Mouse (Mus musculus) small intestine, adult 2 months (tissue): ENCODE data around the gene Ethe1.

Experiments used
- CTCF ChIP-seq: fragments of 200-500 bp; IDR thresholded peaks from 2 replicates; pipeline ENCODE4 v1.5.1; 2012; ENCODE audit warnings: low read depth, mild to moderate bottlenecking, control low read depth, inconsistent platforms, low read length, moderate library complexity, mixed read lengths; ENCODE audit not compliant: insufficient replicate concordance, insufficient read length; ENCODE audit errors: extremely low read depth
- POLR2A ChIP-seq: fragments of 200-500 bp; IDR thresholded peaks from 2 replicates; pipeline ENCODE4 v1.6.1; 2012; ENCODE audit warnings: low read depth, mild to moderate bottlenecking, control low read depth, inconsistent platforms, low read length, moderate library complexity

DNA sequence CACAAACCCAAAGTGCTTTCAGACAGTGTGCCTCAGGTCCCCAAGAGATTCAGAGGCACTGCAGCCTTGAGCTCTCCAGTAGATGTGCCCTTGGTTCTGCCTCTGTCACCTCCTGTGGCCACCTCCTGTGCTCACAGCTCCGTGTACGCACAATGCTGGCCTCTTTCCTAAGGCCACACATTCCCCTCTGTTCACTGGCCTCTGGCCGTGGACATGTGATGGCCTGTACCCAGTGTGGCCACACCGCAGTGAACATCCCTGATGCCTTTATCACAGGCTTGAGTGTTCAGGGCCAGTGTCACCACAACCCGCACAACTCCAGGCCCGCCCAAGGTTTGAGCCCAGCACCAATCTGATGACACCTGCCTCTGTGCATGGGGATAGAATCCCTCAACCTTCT, 2.5 kb upstream of the Ethe1 start:
- TF ChIP-seq CTCF (no peak), POLR2A (no peak)
